Mouse (Mus musculus): ENCODE measurements at regions not wholly inside any gene's neighbourhood (a gene's known extent, or its start where the extent isn't known, plus 50 kb on each side); places are given as distances from the start of the nearest gene placed in this dataset.

- TF ChIP-seq POLR2A (IDR thresholded peaks at IDR 0.05; ENCODE audit: insufficient read depth, low read depth, low read length) (no peak), CTCF (IDR thresholded peaks at IDR 0.05; ENCODE audit: insufficient read depth, low read depth, low read length) (no peak)
- 0 out of 2 replicates have a peak, but pooled peaks cover 4% of the 10 kb centered on the region for H3K4me1 ChIP-seq (ENCODE audit: control insufficient read depth, insufficient read depth, low read length)
- H3K27ac ChIP-seq (ENCODE audit: insufficient read depth, low read depth, low read length) = no peak overlapping the region
- no peak overlapping the region for H3K4me3 ChIP-seq (ENCODE audit: insufficient read depth, low read depth, low read length)
- WGBS = 96% methylated on average over 5 of the region's 5 CpGs
These were observed 54.7 kb downstream of the Hes1 start for GRCm38 (mm10) chr16:30118876-30119275.

- 46% methylated on average over 30 of the region's 30 CpGs for WGBS
- TF ChIP-seq CTCF (IDR thresholded peaks at IDR 0.05; ENCODE audit: insufficient read depth, low read depth, low read length) (no peak), POLR2A (IDR thresholded peaks at IDR 0.05; ENCODE audit: insufficient read depth, low read depth, low read length) (no peak)
- H3K27ac ChIP-seq (ENCODE audit: insufficient read depth, low read depth, low read length) = no peak overlapping the region
- H3K4me1 ChIP-seq (ENCODE audit: control insufficient read depth, insufficient read depth, low read length) = 0 out of 2 replicates have a peak, but pooled peaks cover 4% of the 10 kb centered on the region
- H3K4me3 ChIP-seq (ENCODE audit: insufficient read depth, low read depth, low read length) = no peak overlapping the region
These were observed 56.4 kb downstream of the Hes1 start for GRCm38 (mm10) chr16:30120330-30121265.

- H3K27ac ChIP-seq (ENCODE audit: insufficient read depth, low read depth, low read length) = no peak overlapping the region
- H3K4me3 ChIP-seq (ENCODE audit: insufficient read depth, low read depth, low read length) = no peak overlapping the region
- WGBS = 95% methylated on average over 6 of the region's 6 CpGs
- no peak for TF ChIP-seq CTCF (IDR thresholded peaks at IDR 0.05; ENCODE audit: insufficient read depth, low read depth, low read length)
- TF ChIP-seq POLR2A (IDR thresholded peaks at IDR 0.05; ENCODE audit: insufficient read depth, low read depth, low read length) = no peak
- 0 out of 2 replicates have a peak, but pooled peaks cover 4% of the 10 kb centered on the region for H3K4me1 ChIP-seq (ENCODE audit: control insufficient read depth, insufficient read depth, low read length)
These were observed 57.4 kb downstream of the Hes1 start for GRCm38 (mm10) chr16:30121596-30121995.

- WGBS = 84% methylated on average over 29 of the region's 29 CpGs
- 0 out of 2 replicates have a peak, but pooled peaks cover 4% of the 10 kb centered on the region for H3K4me1 ChIP-seq (ENCODE audit: control insufficient read depth, insufficient read depth, low read length)
- TF ChIP-seq POLR2A (IDR thresholded peaks at IDR 0.05; ENCODE audit: insufficient read depth, low read depth, low read length) = no peak
- TF ChIP-seq CTCF (IDR thresholded peaks at IDR 0.05; ENCODE audit: insufficient read depth, low read depth, low read length) = no peak
These were observed 58.3 kb downstream of the Hes1 start for GRCm38 (mm10) chr16:30122211-30123070.

GRCm38 (mm10) chr16:30127015-30127414, 62.8 kb downstream of the Hes1 start:
- 97% methylated on average over 10 of the region's 10 CpGs for WGBS
- Histone ChIP-seq H3K27ac (ENCODE audit: insufficient read depth, low read depth, low read length) (no peak overlapping the region), H3K4me3 (ENCODE audit: insufficient read depth, low read depth, low read length) (no peak overlapping the region), H3K4me1 (ENCODE audit: control insufficient read depth, insufficient read depth, low read length) (no peaks in the 10 kb centered on the region)
- no peak for TF ChIP-seq CTCF (IDR thresholded peaks at IDR 0.05; ENCODE audit: insufficient read depth, low read depth, low read length)
- no peak for TF ChIP-seq POLR2A (IDR thresholded peaks at IDR 0.05; ENCODE audit: insufficient read depth, low read depth, low read length)

More at GRCm38 (mm10) chr16:30122211-30123070, 58.3 kb downstream of the Hes1 start:
- Histone ChIP-seq H3K27ac (ENCODE audit: insufficient read depth, low read depth, low read length) (no peak overlapping the region), H3K4me3 (ENCODE audit: insufficient read depth, low read depth, low read length) (no peak overlapping the region)

- TF ChIP-seq POLR2A (IDR thresholded peaks at IDR 0.05; ENCODE audit: insufficient read depth, low read depth, low read length) (no peak), CTCF (IDR thresholded peaks at IDR 0.05; ENCODE audit: insufficient read depth, low read depth, low read length) (no peak)
- Histone ChIP-seq H3K27ac (ENCODE audit: insufficient read depth, low read depth, low read length) (no peak overlapping the region), H3K4me1 (ENCODE audit: control insufficient read depth, insufficient read depth, low read length) (no peaks in the 10 kb centered on the region), H3K4me3 (ENCODE audit: insufficient read depth, low read depth, low read length) (no peak overlapping the region)
- 78% methylated on average over 8 of the region's 8 CpGs for WGBS
These were observed 64.6 kb downstream of the Hes1 start for GRCm38 (mm10) chr16:30128787-30129186.

- Histone ChIP-seq H3K4me3 (ENCODE audit: insufficient read depth, low read depth, low read length) (no peak overlapping the region), H3K27ac (ENCODE audit: insufficient read depth, low read depth, low read length) (no peak overlapping the region), H3K4me1 (ENCODE audit: control insufficient read depth, insufficient read depth, low read length) (no peaks in the 10 kb centered on the region)
- WGBS = 64% methylated on average over 17 of the region's 17 CpGs
- TF ChIP-seq CTCF (IDR thresholded peaks at IDR 0.05; ENCODE audit: insufficient read depth, low read depth, low read length) = no peak
- no peak for TF ChIP-seq POLR2A (IDR thresholded peaks at IDR 0.05; ENCODE audit: insufficient read depth, low read depth, low read length)
These were observed 65.3 kb downstream of the Hes1 start for GRCm38 (mm10) chr16:30129218-30130112.

- WGBS = 78% methylated on average over 4 of the region's 4 CpGs
- TF ChIP-seq POLR2A (IDR thresholded peaks at IDR 0.05; ENCODE audit: insufficient read depth, low read depth, low read length) (no peak), CTCF (IDR thresholded peaks at IDR 0.05; ENCODE audit: insufficient read depth, low read depth, low read length) (no peak)
- no peak overlapping the region for H3K27ac ChIP-seq (ENCODE audit: insufficient read depth, low read depth, low read length)
- H3K4me1 ChIP-seq (ENCODE audit: control insufficient read depth, insufficient read depth, low read length) = no peaks in the 10 kb centered on the region
- H3K4me3 ChIP-seq (ENCODE audit: insufficient read depth, low read depth, low read length) = no peak overlapping the region
These were observed 65.9 kb downstream of the Hes1 start for GRCm38 (mm10) chr16:30130113-30130471.
